Mouse (Mus musculus) left cerebral cortex, adult 6 months (tissue): ENCODE results near the gene Spns1. TPM values are rescaled to one million over a fixed set of nuclear protein-coding genes. Genes with fewer than 3 reads are reported as not detected.

Experiments
- long read RNA-seq, 2 experiments: library from polyadenylated mRNA; unstranded; transcript quantifications; one replicate each; pipeline ENCODE4 v2.0.0; 2019 to 2020
- polyA plus RNA-seq: library from polyadenylated mRNA; unstranded; fragments of <200 nt; fragmentation: Nextera tagmentation; gene quantifications from 2 replicates; pipeline ENCODE4 v1.2.3, GENCODE M21; 2021

The Spns1 gene
- 54.9 and 66.0 TPM in 2 replicates for polyA plus RNA-seq
- long read RNA-seq, experiment 1, transcript Spns1-201 (12 exons, 2,219 nt), result major isoform, 327 of 391 reads
- long read RNA-seq, experiment 1, partial matches to known transcripts, result 10 of 391 reads
- long read RNA-seq, experiment 1, other reads (novel, unspliced or antisense), result 51 of 391 reads
- long read RNA-seq, experiment 2, transcript Spns1-201 (12 exons, 2,219 nt), result major isoform, 80 of 101 reads
- long read RNA-seq, experiment 2, partial matches to known transcripts, result 10 of 101 reads
- long read RNA-seq, experiment 2, other reads (novel, unspliced or antisense), result 11 of 101 reads

GRCm38 (mm10) chr7:126377278-126378158, at the start of gene Spns1:
Gene Spns1 (minus strand): TSS chr7:126377450.

GRCm38 (mm10) chr7:126414725-126415124, 37.5 kb upstream of the Spns1 start, which contains the start of gene Cd19:
Gene Cd19 (minus strand): TSS chr7:126414889.

GRCm38 (mm10) chr7:126396298-126397119, 19.3 kb upstream of the Spns1 start, which contains the start of gene Nfatc2ip:
Gene Nfatc2ip (minus strand): TSS chr7:126396737.

GRCm38 (mm10) chr7:126369393-126369792, 7.9 kb downstream of the Spns1 start, which contains the start of gene Lat:
Gene Lat (minus strand): TSS chr7:126369570.

Other genes with a start within 250 kb of the Spns1 start
- 27.3 and 35.7 TPM in 2 replicates for gene Xpo6, start 176.9 kb downstream of the Spns1 start, polyA plus RNA-seq
- 4.2 and 12.0 TPM in 2 replicates for gene Sbk1, start 104.8 kb downstream of the Spns1 start, polyA plus RNA-seq
- 0.23 TPM in 1 of 2 replicates, not detected in the other for gene Lat, start 7.9 kb downstream of the Spns1 start, polyA plus RNA-seq
- gene Nfatc2ip, start 19.3 kb upstream of the Spns1 start, polyA plus RNA-seq, result 0.64 and 0.77 TPM in 2 replicates
- not detected in 2 replicates for gene Cd19, start 37.4 kb upstream of the Spns1 start, polyA plus RNA-seq
- 7.3 and 9.3 TPM in 2 replicates for gene Rabep2, start 51.3 kb upstream of the Spns1 start, polyA plus RNA-seq
- gene Atp2a1, start 85.7 kb upstream of the Spns1 start, polyA plus RNA-seq, result 0.15 and 0.22 TPM in 2 replicates
- 24.0 and 39.6 TPM in 2 replicates for gene Sh2b1, start 98.0 kb upstream of the Spns1 start, polyA plus RNA-seq
- 83.4 and 84.3 TPM in 2 replicates for gene Tufm, start 109.9 kb upstream of the Spns1 start, polyA plus RNA-seq
- gene Atxn2l, start 126.0 kb upstream of the Spns1 start, polyA plus RNA-seq, result 24.0 and 51.0 TPM in 2 replicates
- gene Eif3c, start 189.0 kb upstream of the Spns1 start, polyA plus RNA-seq, result 172 and 199 TPM in 2 replicates
- gene Apobr, start 207.5 kb upstream of the Spns1 start, polyA plus RNA-seq, result 0.43 and 0.50 TPM in 2 replicates
- gene Cln3, start 208.4 kb upstream of the Spns1 start, polyA plus RNA-seq, result 14.3 and 14.5 TPM in 2 replicates
- gene Il27, start 217.5 kb upstream of the Spns1 start, polyA plus RNA-seq, result not detected in 2 replicates